Mouse (Mus musculus): ENCODE results near the gene Taf10. TPM values are rescaled to one million over a fixed set of nuclear protein-coding genes. Genes with fewer than 3 reads are reported as not detected.
"Not testable (repeated sequence)": the region's sequence is repeated elsewhere in the genome, so short reads cannot be mapped to it uniquely, and the experiment has no call there.

Taf10 gene
- total RNA-seq, 2 experiments from 2014 or later: 209 to 217 TPM

DNA sequence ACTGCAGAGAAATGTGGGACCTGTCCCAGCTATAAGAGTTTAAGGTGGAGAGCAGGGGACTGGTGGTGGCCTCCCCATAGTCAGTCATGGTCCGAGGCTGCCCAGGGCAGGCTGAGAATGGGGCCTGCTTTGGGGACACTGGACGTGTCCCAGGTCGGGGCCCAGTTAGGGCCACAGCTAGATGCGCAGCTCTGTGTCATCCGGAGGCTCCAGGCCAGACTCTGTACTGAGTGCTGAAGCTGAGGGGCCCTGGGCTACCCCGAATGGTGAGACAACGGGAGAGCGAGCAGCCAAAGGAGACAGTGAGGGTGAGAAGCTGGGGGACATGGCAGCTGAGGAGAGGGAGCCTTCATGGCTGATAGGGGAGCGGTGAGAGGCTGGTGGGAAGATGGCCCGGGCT is 9.1 kb upstream of the Taf10 start:
- no peak for DNase-seq

DNA sequence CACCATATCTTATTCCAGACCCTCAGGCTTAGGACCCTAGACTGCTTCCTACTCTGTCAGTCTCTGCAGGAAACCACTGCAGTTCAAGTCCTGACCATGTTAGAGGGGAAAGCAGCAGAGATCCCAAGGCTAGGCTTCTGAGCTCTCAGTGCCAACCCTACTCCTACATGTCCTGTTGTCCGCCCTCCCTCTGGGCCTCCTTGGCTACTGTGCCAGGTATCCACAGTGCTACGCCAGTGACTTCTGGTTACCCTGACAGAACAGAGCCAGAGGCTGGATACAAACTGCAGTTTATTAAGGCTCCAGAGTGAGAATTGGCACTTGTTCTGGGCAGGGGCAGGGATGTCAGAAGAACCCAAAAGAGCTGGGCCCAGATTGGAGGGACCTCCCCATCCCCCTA is 8.6 kb upstream of the Taf10 start:
- peak in 1 of 2 experiments; percentile 15 for DNase-seq

DNA sequence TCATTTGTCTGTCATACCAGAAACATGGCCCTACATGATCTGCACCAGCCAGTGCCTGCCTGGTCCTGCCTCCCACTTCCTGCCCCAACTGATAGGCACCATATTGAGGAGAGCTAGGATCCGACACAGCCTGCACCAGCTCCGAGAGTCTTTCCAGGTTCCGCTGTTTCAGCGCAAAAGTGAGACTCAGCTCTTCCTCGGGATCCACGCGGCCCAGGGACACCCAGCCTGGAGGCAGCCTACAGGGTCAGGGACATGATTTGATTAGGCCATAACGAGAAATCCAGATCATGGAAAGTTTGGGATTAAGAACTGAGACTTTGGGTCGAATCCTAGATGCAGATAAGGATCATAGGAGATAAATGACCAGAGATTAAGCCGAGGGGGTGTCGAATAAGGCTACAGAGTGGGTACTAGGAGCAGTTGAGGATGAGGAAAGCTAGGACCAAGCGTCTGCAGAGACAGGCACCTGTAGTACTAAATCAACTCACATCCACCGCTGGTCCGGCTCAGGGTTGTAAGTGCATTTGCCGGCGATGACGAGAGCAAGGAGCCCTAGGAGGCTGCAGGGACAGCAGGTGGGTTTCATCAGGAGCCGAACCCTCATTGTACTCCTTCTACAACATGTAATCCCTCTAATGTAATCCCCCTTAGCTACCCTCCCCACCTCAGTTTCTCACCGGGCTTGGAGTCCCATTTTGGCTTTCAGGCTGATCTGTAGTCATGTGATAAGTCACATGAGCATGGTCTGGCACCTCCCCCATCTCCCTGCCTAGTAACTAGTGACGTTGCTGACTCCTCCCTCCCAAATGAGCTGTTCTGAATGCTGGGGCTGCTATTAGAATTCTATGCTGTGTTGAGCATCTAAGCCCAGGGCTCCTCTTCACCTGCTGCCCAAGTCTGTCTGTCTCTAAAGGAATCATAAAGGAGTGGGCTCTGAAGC is 7.6 kb upstream of the Taf10 start, which contains the start of gene Tpp1:
Gene Tpp1 (minus strand): TSS at position 745 of the 943 bp plus-strand sequence.
- DNase-seq: peak; percentile 90 to 92

DNA sequence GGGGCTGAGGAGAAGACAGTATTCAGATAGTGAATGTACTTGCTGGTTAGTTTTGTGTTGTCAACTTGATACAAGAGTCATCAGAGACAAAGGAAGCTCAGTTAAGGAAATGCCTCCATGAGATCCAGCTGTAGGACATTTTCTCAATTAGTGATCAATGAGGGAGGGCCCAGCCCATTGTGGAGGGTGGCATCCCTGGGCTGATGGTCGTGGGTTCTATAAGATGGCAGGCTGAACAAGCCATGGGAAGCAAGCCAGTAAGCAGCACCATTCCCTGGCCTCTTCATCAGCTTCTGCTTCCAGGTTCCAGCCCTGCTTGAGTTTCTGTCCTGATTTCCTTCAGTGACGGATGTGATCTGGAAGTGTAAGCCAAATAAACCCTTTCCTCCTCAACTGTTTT is 3.6 kb upstream of the Taf10 start:
- no peak for DNase-seq

DNA sequence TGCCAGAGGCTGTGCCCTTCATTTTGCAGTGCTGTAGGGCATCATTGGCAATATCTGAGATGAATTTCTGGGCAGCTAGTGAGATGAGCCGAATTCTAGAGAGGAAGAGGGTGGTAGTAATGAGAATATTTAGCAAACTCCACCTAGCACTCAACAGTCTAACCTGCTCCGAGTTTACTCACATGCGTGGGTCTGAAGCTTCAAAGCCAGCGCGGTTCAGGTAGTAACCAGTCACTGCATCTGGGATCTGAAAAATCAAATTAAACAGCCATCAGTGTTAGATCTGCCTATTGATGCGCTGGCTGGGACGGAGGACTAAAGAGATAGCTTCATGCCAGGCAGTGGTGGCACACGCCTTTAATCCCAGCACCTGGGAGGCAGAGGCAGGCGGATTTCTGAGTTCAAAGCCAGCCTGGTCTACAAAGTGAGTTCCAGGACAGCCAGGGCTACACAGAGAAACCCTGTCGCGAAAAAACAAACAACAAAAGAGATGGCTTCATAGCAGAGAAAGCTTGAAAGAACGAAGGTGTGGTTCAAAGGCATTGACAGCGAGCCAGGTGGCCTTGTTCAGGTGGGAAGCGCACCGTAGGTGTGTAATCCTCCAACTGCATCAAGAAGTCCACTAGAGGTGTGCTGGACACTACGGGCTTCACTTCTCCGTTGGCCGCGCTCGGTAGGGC is 775 bp downstream of the Taf10 start:
- not testable (repeated sequence) for DNase-seq

DNA sequence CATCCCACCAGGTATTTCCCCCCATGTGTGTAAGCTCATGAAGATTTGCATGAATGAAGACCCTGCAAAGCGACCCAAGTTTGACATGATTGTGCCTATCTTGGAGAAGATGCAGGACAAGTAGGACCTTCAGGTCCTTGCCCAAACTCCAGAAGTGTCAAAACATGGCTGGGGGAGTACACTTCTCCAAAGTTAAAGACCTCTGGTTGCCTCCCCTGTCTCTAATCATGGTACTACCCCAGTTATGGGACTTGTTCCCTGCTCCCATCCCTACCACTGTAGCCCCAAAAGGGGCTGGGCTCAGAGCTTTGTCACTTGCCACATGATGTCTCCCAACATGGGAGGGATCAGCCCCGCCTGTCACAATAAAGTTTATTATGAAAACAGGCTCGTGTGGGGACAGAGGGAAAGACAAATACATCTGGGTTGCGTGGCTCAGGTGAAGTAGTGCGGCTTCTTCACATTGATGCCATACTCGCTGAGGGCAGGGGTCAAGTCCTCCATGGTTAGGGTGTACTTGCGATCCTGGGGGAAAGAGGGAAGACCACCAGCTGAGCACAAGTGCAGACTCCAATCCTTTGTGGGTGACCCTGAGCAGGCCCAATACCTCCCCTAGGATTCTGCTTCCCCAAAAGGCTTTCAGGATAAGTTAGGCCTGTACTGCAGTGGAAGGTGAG is 1.5 kb downstream of the Taf10 start:
- not testable (repeated sequence) for DNase-seq

DNA sequence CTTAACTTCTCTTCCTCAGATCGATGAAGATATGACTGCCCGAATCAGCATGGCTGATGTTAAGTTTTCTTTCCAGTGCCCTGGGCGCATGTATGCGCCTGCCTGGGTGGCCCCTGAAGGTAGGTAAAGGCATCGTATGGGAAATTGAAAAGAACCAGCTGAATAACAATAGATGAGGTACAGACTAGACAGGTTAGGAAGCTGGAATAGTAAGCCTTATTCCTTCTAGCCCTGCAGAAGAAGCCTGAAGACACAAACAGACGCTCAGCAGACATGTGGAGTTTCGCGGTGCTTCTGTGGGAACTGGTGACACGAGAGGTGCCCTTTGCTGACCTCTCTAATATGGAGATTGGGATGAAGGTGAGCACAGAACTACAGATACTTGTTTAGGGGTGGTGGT is 2.2 kb downstream of the Taf10 start:
- no peak for DNase-seq

DNA sequence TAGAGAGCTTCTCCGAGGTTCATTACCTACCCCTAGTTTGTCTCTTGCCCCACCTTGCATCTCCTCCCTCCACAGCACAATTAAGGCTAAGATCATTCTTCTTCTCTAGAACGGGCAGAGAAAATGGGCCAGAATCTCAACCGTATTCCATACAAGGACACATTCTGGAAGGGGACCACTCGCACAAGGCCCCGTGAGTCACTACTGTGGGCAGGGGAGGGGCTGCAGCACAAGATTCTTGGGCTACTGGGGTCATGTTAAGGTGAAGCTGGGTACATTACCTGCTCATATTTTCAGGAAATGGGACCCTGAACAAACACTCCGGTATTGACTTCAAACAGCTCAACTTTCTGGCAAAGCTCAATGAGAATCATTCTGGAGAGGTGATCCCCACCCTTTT is 3.3 kb downstream of the Taf10 start:
- DNase-seq: peak in 1 of 2 experiments; percentile 14

DNA sequence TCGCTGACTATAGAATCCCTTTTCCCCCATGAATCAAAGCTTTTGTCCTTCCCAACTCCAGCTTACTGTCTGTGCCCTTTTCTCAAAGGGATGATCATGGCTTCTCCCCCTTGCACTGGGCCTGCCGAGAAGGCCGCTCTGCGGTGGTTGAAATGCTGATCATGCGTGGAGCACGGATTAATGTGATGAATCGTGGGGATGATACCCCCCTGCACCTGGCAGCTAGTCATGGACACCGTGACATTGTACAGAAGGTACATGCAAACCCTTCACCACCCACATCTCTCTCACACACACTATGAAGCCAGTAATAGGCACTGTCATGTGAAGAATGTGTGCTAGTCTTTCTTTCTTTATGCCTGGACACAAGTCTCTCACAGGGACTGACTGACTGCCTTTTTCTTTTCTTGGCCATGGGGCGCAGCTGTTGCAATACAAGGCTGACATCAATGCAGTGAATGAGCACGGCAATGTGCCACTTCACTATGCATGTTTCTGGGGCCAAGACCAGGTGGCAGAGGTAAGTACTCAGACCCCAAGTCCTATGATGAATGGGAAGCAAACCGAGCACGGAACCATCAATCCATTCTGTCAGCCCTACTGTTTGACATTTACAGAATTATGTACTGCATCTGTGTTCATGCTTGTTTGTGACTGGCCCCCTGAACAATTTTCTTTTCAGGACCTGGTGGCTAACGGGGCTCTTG is 3.9 kb downstream of the Taf10 start:
- no peak for DNase-seq

DNA sequence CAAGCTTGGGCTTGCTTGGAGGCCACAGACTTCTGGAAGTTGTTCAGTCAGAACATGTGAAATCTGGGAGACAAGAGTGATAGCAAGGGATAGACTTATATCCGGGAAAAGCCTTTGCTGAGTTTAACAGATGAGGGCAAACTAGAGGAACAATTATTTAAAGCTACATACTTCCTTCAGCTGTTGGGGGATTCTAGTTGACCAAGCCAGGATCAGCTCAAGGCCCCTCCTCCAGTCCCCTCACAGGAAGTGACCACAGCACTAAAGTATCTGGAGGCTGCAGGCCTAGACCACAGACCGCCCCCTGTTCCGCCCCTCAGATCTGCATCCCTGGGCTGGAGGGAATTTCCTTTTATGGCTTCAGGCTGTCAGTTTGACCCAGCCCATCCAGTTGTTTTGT is 5.2 kb downstream of the Taf10 start:
- peak; percentile 66 to 80 for DNase-seq

DNA sequence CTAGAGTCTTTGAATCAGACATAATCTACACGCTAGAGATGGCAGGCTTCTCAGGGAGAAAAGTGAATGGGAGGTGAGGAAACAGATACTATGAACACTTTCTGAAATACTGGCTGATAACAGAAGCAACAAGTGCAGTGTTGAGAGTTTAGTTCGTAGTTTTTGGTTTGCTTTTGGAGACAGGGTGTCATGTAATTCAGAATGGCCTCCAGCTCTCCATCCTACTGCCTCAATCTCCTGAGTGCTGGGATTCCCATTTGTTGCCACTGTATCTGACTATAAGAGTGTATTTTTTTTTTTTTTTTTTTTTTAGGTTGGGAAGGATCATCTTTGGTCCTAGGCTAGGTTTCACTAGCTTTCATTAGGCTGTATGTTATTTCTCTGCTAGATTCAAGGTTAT is 5.9 kb downstream of the Taf10 start:
- no peak for DNase-seq

DNA sequence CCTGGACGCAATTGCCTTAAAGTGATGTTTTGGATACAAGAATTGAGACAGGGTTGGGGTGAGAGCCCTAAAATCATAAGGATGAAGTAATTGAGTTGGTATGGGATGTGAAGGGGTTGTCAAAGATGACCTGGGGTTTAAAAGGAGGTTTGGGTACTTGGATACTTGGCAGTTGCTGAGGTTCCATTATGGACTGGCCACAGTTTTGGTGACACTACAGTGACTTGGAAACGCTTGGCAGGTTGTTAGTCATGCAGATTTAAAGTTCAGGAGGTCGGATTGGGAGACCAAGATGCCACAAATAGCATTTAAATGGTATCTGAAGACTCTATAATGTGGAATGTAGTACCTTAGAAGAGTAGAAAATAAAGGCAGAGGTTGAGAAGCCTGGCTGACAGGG is 6.5 kb downstream of the Taf10 start:
- DNase-seq: no peak

DNA sequence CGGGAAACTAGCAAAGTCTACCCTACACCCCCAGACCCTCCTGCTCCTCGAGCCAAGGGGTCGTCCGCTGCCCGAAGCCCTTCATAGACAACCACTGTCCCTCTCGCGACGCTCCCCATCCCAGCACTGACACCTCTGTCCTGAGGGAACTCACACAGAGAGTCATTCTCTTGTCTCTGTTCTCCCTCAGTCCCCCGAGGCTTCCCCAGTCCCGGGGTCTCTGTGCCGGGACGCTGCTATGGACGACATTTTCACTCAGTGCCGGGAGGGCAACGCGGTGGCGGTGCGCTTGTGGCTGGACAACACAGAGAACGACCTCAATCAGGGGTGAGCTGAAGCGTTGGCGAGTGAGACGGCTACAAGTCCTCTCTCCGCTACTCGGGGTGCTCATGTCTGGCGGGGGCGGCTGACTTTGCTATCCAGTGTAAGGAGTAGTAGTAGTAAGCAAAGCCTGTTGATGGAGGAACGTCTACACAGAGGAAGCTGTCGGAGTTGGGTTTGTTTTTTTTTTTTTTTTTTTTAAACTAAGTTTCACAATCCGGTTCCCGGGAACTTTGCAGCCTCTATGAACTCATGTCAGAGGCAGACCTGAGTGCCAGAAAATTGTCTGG is 7.1 kb downstream of the Taf10 start, which contains the start of gene Rrp8:
Gene Rrp8 (minus strand): TSS at position 475 of the 611 bp plus-strand sequence.
- DNase-seq: peak; percentile 59 to 62

DNA sequence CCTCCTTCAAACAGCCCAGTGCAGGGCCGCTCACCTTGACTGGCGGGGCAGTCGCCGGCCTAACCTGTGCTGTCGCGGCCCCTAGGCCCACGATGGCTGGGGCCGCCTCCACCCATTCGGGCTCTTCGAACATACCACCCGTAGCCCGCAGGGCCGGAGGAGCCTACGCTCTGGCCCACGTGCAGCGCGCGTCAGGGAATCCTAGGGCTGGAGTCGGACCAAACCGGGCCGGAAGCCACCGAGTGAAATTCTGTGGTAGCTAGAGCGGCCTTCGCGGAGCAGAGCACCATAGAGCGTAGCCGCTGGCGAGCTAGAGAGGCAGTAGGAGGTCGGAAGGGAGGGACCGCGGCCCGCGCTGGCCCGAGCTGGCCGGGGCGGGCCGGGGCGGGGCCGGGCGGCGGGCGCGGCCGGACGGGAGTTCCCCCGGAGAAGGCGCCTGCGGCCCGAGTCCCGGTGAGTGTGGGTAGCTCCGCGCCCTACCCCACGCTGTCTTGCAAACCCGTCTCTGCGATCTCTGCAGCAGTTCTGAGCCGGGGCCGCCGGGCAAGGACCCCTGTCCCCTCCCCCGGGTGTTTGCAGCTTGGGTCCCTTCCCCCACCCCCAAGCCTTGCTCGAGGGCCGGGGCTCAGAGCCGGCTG is 7.8 kb downstream of the Taf10 start, which contains the start of gene Ilk:
Gene Ilk (plus strand): TSS at position 329 of the 638 bp plus-strand sequence.
- DNase-seq: peak; percentile 94

DNA sequence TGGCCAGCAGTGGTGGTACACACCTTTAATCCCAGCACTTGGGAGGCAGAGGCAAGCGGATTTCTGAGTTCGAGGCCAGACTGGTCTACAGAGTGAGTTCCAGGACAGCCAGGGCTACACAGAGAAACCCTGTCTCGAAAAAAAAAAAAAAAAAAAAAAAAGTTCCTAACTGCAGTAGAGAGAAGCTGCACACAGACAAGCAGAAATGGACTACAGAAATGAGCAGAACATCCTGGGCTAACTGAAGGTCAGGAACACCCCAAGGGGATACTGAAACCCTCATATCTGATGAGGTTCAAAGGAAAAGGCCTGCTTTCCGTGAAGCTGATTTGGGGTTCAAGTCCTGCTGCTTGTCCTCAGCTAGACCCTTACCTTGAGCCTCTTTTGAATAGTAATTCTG is 8.7 kb downstream of the Taf10 start:
- not testable (repeated sequence) for DNase-seq

DNA sequence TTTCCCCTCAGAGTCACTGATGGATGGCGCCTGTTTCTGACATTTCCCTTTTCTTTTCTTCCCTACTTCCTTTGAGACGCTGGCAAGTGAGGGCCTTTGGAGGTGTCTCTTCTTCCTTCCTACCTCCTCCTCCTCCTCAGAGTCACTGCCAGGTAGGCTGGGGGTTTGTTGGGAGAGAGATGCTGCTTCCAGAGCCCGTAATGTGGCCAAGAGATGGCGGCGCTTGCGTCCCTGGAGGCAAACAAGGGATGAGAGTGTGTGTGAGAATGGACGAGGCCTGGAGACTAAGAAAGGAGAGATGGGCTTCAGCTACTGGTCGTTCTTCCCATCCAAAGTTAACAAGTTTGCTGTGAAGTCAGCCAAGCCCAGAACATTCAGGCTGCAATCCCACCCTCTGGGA is 9.3 kb downstream of the Taf10 start:
- no peak for DNase-seq

DNA sequence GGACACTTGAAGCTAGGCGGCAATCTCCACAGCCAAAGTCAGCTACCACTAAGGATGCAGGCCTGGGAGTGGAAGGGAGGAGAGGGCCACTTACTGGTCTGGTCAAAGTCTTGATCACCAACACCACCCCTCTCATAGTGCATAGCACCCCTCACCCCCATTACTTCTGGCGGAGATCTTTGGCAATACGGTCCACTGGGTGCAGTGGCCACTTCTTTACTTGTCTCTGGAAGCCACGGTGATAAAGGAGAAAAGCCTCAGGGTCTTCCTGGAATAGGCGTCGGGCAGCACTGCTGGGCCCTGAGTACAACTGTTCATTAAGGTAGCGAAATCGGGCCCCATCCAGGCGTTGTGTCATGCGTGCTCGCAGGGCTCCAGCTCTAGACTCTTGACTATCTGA is 10.3 kb downstream of the Taf10 start:
- DNase-seq: no peak

DNA sequence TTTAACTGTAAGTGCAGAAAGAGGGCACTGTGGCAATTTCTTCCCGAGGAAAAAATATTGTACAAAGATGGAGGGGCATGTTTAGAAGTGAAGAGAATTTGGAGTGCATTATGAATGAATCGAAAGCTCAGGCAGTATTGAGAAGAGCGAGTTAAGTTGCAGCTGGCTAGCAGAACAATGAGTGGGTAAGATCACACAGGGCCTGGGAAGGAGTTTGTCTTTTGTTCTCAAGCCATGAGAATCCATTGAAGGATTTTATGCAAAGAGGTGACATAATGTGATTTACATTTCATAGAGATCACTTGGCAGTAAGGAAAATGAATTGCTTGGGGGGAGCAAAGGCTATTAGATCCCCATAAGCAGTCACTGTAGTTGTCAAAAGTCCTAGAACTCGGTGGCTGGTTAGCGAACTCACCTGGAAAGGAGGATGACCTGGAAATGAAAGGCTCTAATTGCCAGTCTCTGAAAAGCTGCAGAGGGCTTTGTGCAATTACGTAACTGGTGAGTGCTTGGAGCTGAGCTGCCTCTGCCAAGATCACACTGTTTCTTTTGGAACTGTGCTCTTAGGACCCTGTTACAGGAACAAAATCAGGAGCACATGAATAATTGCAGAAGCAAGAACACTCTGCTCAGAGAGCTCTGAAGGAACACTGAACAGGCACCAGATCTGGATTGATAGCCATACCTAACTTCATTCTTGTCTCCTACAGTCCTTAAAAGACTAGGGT is 15.3 kb downstream of the Taf10 start:
- DNase-seq: no peak

DNA sequence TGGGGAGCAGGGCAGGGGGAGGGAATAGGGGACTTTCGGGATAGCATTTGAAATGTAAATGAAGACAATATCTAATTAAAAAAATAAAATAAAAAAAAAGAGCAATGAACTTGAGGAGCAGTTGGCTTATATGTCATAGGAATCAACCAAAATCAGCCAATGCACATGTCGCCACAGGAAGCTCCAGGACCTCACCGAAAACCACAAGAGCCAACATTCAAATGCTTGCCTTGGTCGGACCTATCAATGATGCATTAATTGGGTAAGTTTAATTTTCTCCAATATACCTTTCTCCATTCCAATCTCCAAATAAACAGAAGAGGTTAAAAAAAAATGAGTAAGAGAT is 17.2 kb downstream of the Taf10 start:
- no peak for DNase-seq
